Mouse (Mus musculus) ovary, adult 18-20 months (tissue): Measurements from ENCODE around the gene March10.

Experiments used
- DNase-seq: peaks from one replicate; pipeline ENCODE4 v3.0.0; 2022; ENCODE audit warnings: low spot score, mixed read lengths

Gene March10

GRCm38 (mm10) chr11:105312972-105313632 is 143.4 kb downstream of the March10 start:
- no peak for DNase-seq

- no peak for DNase-seq
Observed at GRCm38 (mm10) chr11:105312311-105312942, 144.1 kb downstream of the March10 start.

- DNase-seq = no peak
Observed at GRCm38 (mm10) chr11:105311291-105311975, 145.1 kb downstream of the March10 start.
